Mouse (Mus musculus) kidney, embryonic 16.5 days (tissue): ENCODE measurements at regions not wholly inside any gene's neighbourhood (a gene's known extent, or its start where the extent isn't known, plus 50 kb on each side); places are given as distances from the start of the nearest gene placed in this dataset.

Experiments
- ATAC-seq: fragments of 200-750 bp; cut with Nextera tagmentation; 2 replicates; pipeline ENCODE4 v1.8.0; 2017; ENCODE audit warnings: moderate TSS enrichment; ENCODE audit not compliant: low FRiP score, low TSS enrichment
- H3K27ac ChIP-seq: fragments of 300-500 bp; sonication (generic); 2 replicates; pipeline ENCODE4 v1.5.1; 2014; ENCODE audit warnings: low read length
- H3K27me3 ChIP-seq: fragments of 300-500 bp; sonication (generic); 2 replicates; pipeline ENCODE4 v1.6.1; 2014; ENCODE audit warnings: low read length, control low read depth, mixed read lengths; ENCODE audit not compliant: insufficient read depth
- H3K36me3 ChIP-seq: fragments of 300-500 bp; sonication (generic); 2 replicates; pipeline ENCODE4 v1.6.1; 2014; ENCODE audit warnings: low read length, control low read depth, mixed read lengths; ENCODE audit not compliant: insufficient read depth
- H3K4me1 ChIP-seq: fragments of 300-500 bp; sonication (generic); 2 replicates; pipeline ENCODE4 v1.6.1; 2014; ENCODE audit warnings: low read length, control low read depth, mixed read lengths; ENCODE audit not compliant: insufficient read depth
- H3K4me2 ChIP-seq: fragments of 300-500 bp; sonication (generic); replicated peaks from 2 replicates; pipeline ENCODE4 v1.6.1; 2014; ENCODE audit warnings: low read depth, low read length
- H3K4me3 ChIP-seq: fragments of 300-500 bp; sonication (generic); 2 replicates; pipeline ENCODE4 v1.5.1; 2014; ENCODE audit warnings: mild to moderate bottlenecking, low read length
- H3K9ac ChIP-seq: fragments of 300-500 bp; sonication (generic); replicated peaks from 2 replicates; pipeline ENCODE4 v1.6.1; 2014; ENCODE audit warnings: low read length
- H3K9me3 ChIP-seq: fragments of 300-500 bp; sonication (generic); 2 replicates; pipeline ENCODE4 v1.6.1; 2016; ENCODE audit warnings: low read length, control low read depth
- WGBS: fragments of 180-500 bp; shearing (Covaris S2); extraction: QIAGEN DNeasy Blood & Tissue Kit; methylation state at CpG from one replicate; pipeline ENCODE4 v1.1.7; 2014; 5-methylcytosine and 5-hydroxymethylcytosine counted together

GRCm38 (mm10) chr1:34678734-34679068 lies 99.2 kb downstream of the Amer3 start:
- ATAC-seq: peak; percentile 42
- H3K4me2 ChIP-seq: peak overlapping the region; percentile 95
- WGBS: 0% methylated on average over 8 of the region's 9 CpGs
- H3K9ac ChIP-seq: peak overlapping the region; percentile 52
- H3K36me3 ChIP-seq: no peaks in the 10 kb centered on the region
- H3K9me3 ChIP-seq: no peaks in the 10 kb centered on the region
- H3K4me1 ChIP-seq: peaks cover 13% of the 10 kb centered on the region; the same call in 1 of the 2 replicates
- no peak overlapping the region for H3K27ac ChIP-seq
- H3K27me3 ChIP-seq: peaks cover 39% of the 10 kb centered on the region
- H3K4me3 ChIP-seq: peak overlapping the region; percentile 52

- Histone ChIP-seq H3K27ac (no peak overlapping the region), H3K4me2 (no peak overlapping the region), H3K36me3 (no peaks in the 10 kb centered on the region), H3K9me3 (no peaks in the 10 kb centered on the region), H3K4me1 (no peaks in the 10 kb centered on the region), H3K4me3 (no peak overlapping the region), H3K9ac (no peak overlapping the region), H3K27me3 (no peaks in the 10 kb centered on the region)
- ATAC-seq: no peak
- 73% methylated on average over 2 of the region's 2 CpGs for WGBS
Measured at GRCm38 (mm10) chr1:34686539-34686938, 107.1 kb downstream of the Amer3 start.

GRCm38 (mm10) chr1:34696533-34696932 lies 117.1 kb downstream of the Amer3 start:
- H3K4me3 ChIP-seq: no peak overlapping the region

GRCm38 (mm10) chr1:34700237-34701030 lies 121.0 kb downstream of the Amer3 start:
- H3K9ac ChIP-seq: no peak overlapping the region
- H3K4me2 ChIP-seq: no peak overlapping the region
- no peak overlapping the region for H3K27ac ChIP-seq
- no peaks in the 10 kb centered on the region for H3K4me1 ChIP-seq
- 0 out of 2 replicates have a peak, but pooled peaks have one; percentile 35 for ATAC-seq
- H3K36me3 ChIP-seq: no peaks in the 10 kb centered on the region
- WGBS: 50% methylated on average over 17 of the region's 17 CpGs
- no peak overlapping the region for H3K4me3 ChIP-seq
- no peaks in the 10 kb centered on the region; the same call in 1 of the 2 replicates for H3K27me3 ChIP-seq
- H3K9me3 ChIP-seq: no peaks in the 10 kb centered on the region

More at GRCm38 (mm10) chr1:34696533-34696932, 117.1 kb downstream of the Amer3 start:
- H3K36me3 ChIP-seq: no peaks in the 10 kb centered on the region
- H3K4me2 ChIP-seq: no peak overlapping the region
- no peaks in the 10 kb centered on the region for H3K4me1 ChIP-seq
- no peak overlapping the region for H3K27ac ChIP-seq
- H3K9me3 ChIP-seq: no peaks in the 10 kb centered on the region
- H3K27me3 ChIP-seq: no peaks in the 10 kb centered on the region; the same call in 1 of the 2 replicates
- H3K9ac ChIP-seq: no peak overlapping the region
- 74% methylated on average over 4 of the region's 4 CpGs for WGBS
- no peak for ATAC-seq

- no peak overlapping the region for H3K9ac ChIP-seq
- no peak overlapping the region for H3K4me3 ChIP-seq
- WGBS: 73% methylated on average over 7 of the region's 7 CpGs
- H3K36me3 ChIP-seq: no peaks in the 10 kb centered on the region
- H3K4me1 ChIP-seq: no peaks in the 10 kb centered on the region
- H3K9me3 ChIP-seq: no peaks in the 10 kb centered on the region
- H3K27ac ChIP-seq: no peak overlapping the region
- no peak overlapping the region for H3K4me2 ChIP-seq
- ATAC-seq: no peak
- no peaks in the 10 kb centered on the region; the same call in 1 of the 2 replicates for H3K27me3 ChIP-seq
Measured at GRCm38 (mm10) chr1:34701436-34701835, 122.0 kb downstream of the Amer3 start.

- Histone ChIP-seq H3K9ac (no peak overlapping the region), H3K4me2 (no peak overlapping the region), H3K36me3 (no peaks in the 10 kb centered on the region), H3K9me3 (no peaks in the 10 kb centered on the region), H3K4me1 (no peaks in the 10 kb centered on the region), H3K27me3 (no peaks in the 10 kb centered on the region), H3K4me3 (no peak overlapping the region), H3K27ac (no peak overlapping the region)
- ATAC-seq: no peak
- 87% methylated on average over 2 of the region's 2 CpGs for WGBS
Measured at GRCm38 (mm10) chr1:34709089-34709488, 129.6 kb downstream of the Amer3 start.

- Histone ChIP-seq H3K9ac (no peak overlapping the region), H3K27me3 (no peaks in the 10 kb centered on the region), H3K4me3 (no peak overlapping the region), H3K27ac (no peak overlapping the region; the same call in 1 of the 2 replicates), H3K36me3 (no peaks in the 10 kb centered on the region), H3K9me3 (no peaks in the 10 kb centered on the region), H3K4me1 (no peaks in the 10 kb centered on the region), H3K4me2 (no peak overlapping the region)
- WGBS: 72% methylated on average over 5 of the region's 5 CpGs
- ATAC-seq: peak; percentile 73; the same call in 1 of the 2 replicates
Measured at GRCm38 (mm10) chr1:34722674-34723073, 120.2 kb downstream of the Fam168b start.

- no peaks in the 10 kb centered on the region for H3K27me3 ChIP-seq
- no peak overlapping the region for H3K27ac ChIP-seq
- no peak overlapping the region for H3K9ac ChIP-seq
- no peaks in the 10 kb centered on the region for H3K4me1 ChIP-seq
- H3K4me3 ChIP-seq: no peak overlapping the region
- no peaks in the 10 kb centered on the region for H3K36me3 ChIP-seq
- H3K9me3 ChIP-seq: no peaks in the 10 kb centered on the region
- 47% methylated on average over 7 of the region's 7 CpGs for WGBS
- no peak overlapping the region for H3K4me2 ChIP-seq
- no peak for ATAC-seq
Measured at GRCm38 (mm10) chr1:34732156-34732555, 110.7 kb downstream of the Fam168b start.

- H3K27me3 ChIP-seq: no peaks in the 10 kb centered on the region
- H3K4me1 ChIP-seq: no peaks in the 10 kb centered on the region
- H3K9me3 ChIP-seq: no peaks in the 10 kb centered on the region
- 53% methylated on average over 17 of the region's 17 CpGs for WGBS
- H3K36me3 ChIP-seq: no peaks in the 10 kb centered on the region
- no peak overlapping the region for H3K9ac ChIP-seq
- no peak for ATAC-seq
- H3K4me2 ChIP-seq: no peak overlapping the region
- H3K27ac ChIP-seq: no peak overlapping the region
- no peak overlapping the region for H3K4me3 ChIP-seq
Measured at GRCm38 (mm10) chr1:34733026-34733913, 109.6 kb downstream of the Fam168b start.
